In genomic region chr4:58912629-58913335, GRCm38 (mm10) we compare ENCODE assay signal across 8 mouse cellular contexts. TPM values are rescaled to one million over a fixed set of nuclear protein-coding genes. Genes with fewer than 3 reads are reported as not detected.
DNase-seq lines count a peak whose midpoint lies in the region; ATAC-seq and TF ChIP-seq lines count a peak whose summit lies in the region.

Gene Ecpas, minus strand, starts transcription at chr4:58912749.

- dilution Hi-C loops in CH12.LX (cut with MboI; ENCODE audit: extremely low pct_ligation_motif_present, extremely low pct_unique_long_range_greater_than_20kb, low sequenced_read_pairs), result no loop called here

- H3K79me2 ChIP-seq in CH12.LX (replicated peaks; ENCODE audit: control insufficient read depth, extremely low read depth, insufficient read depth, poor library complexity, severe bottlenecking), result peaks cover 38% of the 10 kb centered on the region

- H3K9me3 ChIP-seq in CH12.LX (replicated peaks; ENCODE audit: low read length), result no peaks in the 10 kb centered on the region
- H3K9me3 ChIP-seq in forebrain, embryonic 15.5 days, result no peaks in the 10 kb centered on the region
- no peaks in the 10 kb centered on the region for H3K9me3 ChIP-seq in liver, postnatal 0 days (ENCODE audit: low read length)
- no peaks in the 10 kb centered on the region for H3K9me3 ChIP-seq in neural tube, embryonic 15.5 days (replicated peaks)

- H3K36me3 ChIP-seq in CH12.LX (replicated peaks in 1 of 2; ENCODE audit: control insufficient read depth in 1 of 2, insufficient read depth in 1 of 2, low read length in 1 of 2), result no peaks in the 10 kb centered on the region
- no peaks in the 10 kb centered on the region for H3K36me3 ChIP-seq in forebrain, embryonic 15.5 days
- H3K36me3 ChIP-seq in liver, postnatal 0 days (replicated peaks; ENCODE audit: insufficient read depth, low read length), result no peaks in the 10 kb centered on the region
- H3K36me3 ChIP-seq in neural tube, embryonic 15.5 days, result no peaks in the 10 kb centered on the region

- peak within 1 kb of the TSS; percentile 55; the same call in 1 of the 2 replicates for H3K4me2 ChIP-seq in CH12.LX (ENCODE audit: insufficient read depth, low read depth, poor library complexity, severe bottlenecking)
- peak within 1 kb of the TSS; percentile 75 for H3K4me2 ChIP-seq in forebrain, embryonic 15.5 days (replicated peaks)
- H3K4me2 ChIP-seq in liver, postnatal 0 days (ENCODE audit: low read depth, low read length), result peak within 1 kb of the TSS; percentile 88
- peak within 1 kb of the TSS; percentile 68 for H3K4me2 ChIP-seq in neural tube, embryonic 15.5 days

- H3K9ac ChIP-seq in CH12.LX (ENCODE audit: insufficient read depth, low read depth), result peak within 1 kb of the TSS; percentile 91
- H3K9ac ChIP-seq in forebrain, embryonic 15.5 days (replicated peaks), result peak within 1 kb of the TSS; percentile 81
- peak within 1 kb of the TSS; percentile 89 for H3K9ac ChIP-seq in liver, postnatal 0 days (replicated peaks)
- H3K9ac ChIP-seq in neural tube, embryonic 15.5 days (replicated peaks), result peak within 1 kb of the TSS; percentile 83

- 2% methylated on average over 43 of the region's 43 CpGs for WGBS in forebrain, embryonic 15.5 days
- 3% methylated on average over 43 of the region's 43 CpGs for WGBS in liver, postnatal 0 days (ENCODE audit: insufficient replicate concordance)
- 4% methylated on average over 43 of the region's 43 CpGs for WGBS in neural tube, embryonic 15.5 days

- no peaks in the 10 kb centered on the region for H3K27me3 ChIP-seq in CH12.LX (replicated peaks)
- no peaks in the 10 kb centered on the region for H3K27me3 ChIP-seq in forebrain, embryonic 15.5 days
- H3K27me3 ChIP-seq in liver, postnatal 0 days (ENCODE audit: insufficient read depth, low read length), result no peaks in the 10 kb centered on the region
- no peaks in the 10 kb centered on the region for H3K27me3 ChIP-seq in neural tube, embryonic 15.5 days (replicated peaks)

- H3K27ac ChIP-seq in CH12.LX (ENCODE audit: insufficient read depth, low read depth), result peak within 1 kb of the TSS; percentile 94
- peak within 1 kb of the TSS; percentile 96 for H3K27ac ChIP-seq in forebrain, embryonic 15.5 days (replicated peaks)
- H3K27ac ChIP-seq in liver, postnatal 0 days (ENCODE audit: low read depth), result peak within 1 kb of the TSS; percentile 98
- peak within 1 kb of the TSS; percentile 98 for H3K27ac ChIP-seq in neural tube, embryonic 15.5 days (replicated peaks)

- peak; percentile 79 for TF ChIP-seq POLR2A in CH12.LX (IDR thresholded peaks at IDR 0.05; ENCODE audit: low read depth, low read length)

- peak; percentile 86 for DNase-seq in CH12.LX (ENCODE audit: extremely low read depth)
- DNase-seq in brain, embryonic 18.5 days (ENCODE audit: low read depth, low spot score), result peak; percentile 22
- DNase-seq in heart, postnatal 14 days, result peak; percentile 84 to 86
- peak; percentile 72 for DNase-seq in layer of hippocampus, adult 11-12 months (ENCODE audit: low spot score)
- peak; percentile 87 for DNase-seq in liver, postnatal 0 days
- DNase-seq in testis, postnatal 14 days (ENCODE audit: low spot score), result peak; percentile 87

- ATAC-seq in forebrain, embryonic 15.5 days (replicated peaks), result peak; percentile 69
- peak; percentile 59 for ATAC-seq in liver, postnatal 0 days
- ATAC-seq in neural tube, embryonic 15.5 days (ENCODE audit: low FRiP score), result peak; percentile 60

- no peak for TF ChIP-seq CTCF in CH12.LX (conservative IDR thresholded peaks at IDR 0.05 in 1 of 2, IDR thresholded peaks at IDR 0.05 in 1 of 2; ENCODE audit: low read depth in 2 of 2, low read length in 2 of 2)
- TF ChIP-seq CTCF in liver, postnatal 0 days (IDR thresholded peaks at IDR 0.05; ENCODE audit: low read depth), result no peak

- peak within 1 kb of the TSS; percentile 84 to 98 (median 85) for H3K4me3 ChIP-seq in CH12.LX (replicated peaks in 1 of 3; ENCODE audit: low read depth in 2 of 3, low read length in 2 of 3, poor library complexity in 1 of 3)
- H3K4me3 ChIP-seq in forebrain, embryonic 15.5 days, result peak within 1 kb of the TSS; percentile 59
- H3K4me3 ChIP-seq in liver, postnatal 0 days (ENCODE audit: low read depth, low read length), result peak within 1 kb of the TSS; percentile 83
- peak within 1 kb of the TSS; percentile 63 for H3K4me3 ChIP-seq in neural tube, embryonic 15.5 days (replicated peaks)

- in situ Hi-C loops in CH12.LX (cut with MboI; ENCODE audit: low pct_ligation_motif_present, low pct_unique_long_range_greater_than_20kb, low sequenced_read_pairs), result no loop called here

- TF ChIP-seq RAD21 in CH12.LX (IDR thresholded peaks at IDR 0.05; ENCODE audit: low read depth, low read length), result no peak

- TF ChIP-seq EP300 in CH12.LX (IDR thresholded peaks at IDR 0.05; ENCODE audit: low read length), result no peak
- TF ChIP-seq EP300 in liver, postnatal 0 days (IDR thresholded peaks at IDR 0.05; ENCODE audit: low read depth), result no peak

- intact Hi-C loops in heart, postnatal 14 days (cut with DNase I), result loop anchor here (5.0 kb wide), 1 partner anchor 90 kb away; the partner anchor contains the start of gene Gm20503

- H3K4me1 ChIP-seq in CH12.LX (ENCODE audit: control insufficient read depth in 1 of 2, insufficient read depth in 2 of 2), result peaks cover 7 to 47% of the 10 kb centered on the region in 2 experiments; a peak in 3 of 4 replicates
- H3K4me1 ChIP-seq in forebrain, embryonic 15.5 days, result peaks cover 15% of the 10 kb centered on the region
- H3K4me1 ChIP-seq in liver, postnatal 0 days (ENCODE audit: insufficient read depth), result peaks cover 18% of the 10 kb centered on the region
- H3K4me1 ChIP-seq in neural tube, embryonic 15.5 days, result peaks cover 20% of the 10 kb centered on the region

TF ChIP-seq in CH12.LX, 34 proteins besides CTCF, POLR2A, EP300 and RAD21:
- TF ChIP-seq CHD1 (IDR thresholded peaks at IDR 0.05; ENCODE audit: low read depth, low read length), result peak; percentile 48; the same call in 1 of the 2 replicates
- TF ChIP-seq MAX (IDR thresholded peaks at IDR 0.05; ENCODE audit: low read length), result peak; percentile 79
- no peak for TF ChIP-seq SMC3 (IDR thresholded peaks at IDR 0.05; ENCODE audit: low read depth, low read length)
- no peak for TF ChIP-seq ZC3H11A (IDR thresholded peaks at IDR 0.05; ENCODE audit: low read depth, low read length)
- 0 out of 2 replicates have a peak, but pooled peaks have one; percentile 50 for TF ChIP-seq MAFK (IDR thresholded peaks at IDR 0.05; ENCODE audit: insufficient replicate concordance, low read length)
- no peak for TF ChIP-seq ZNF384 (IDR thresholded peaks at IDR 0.05; ENCODE audit: low read depth, low read length)
- TF ChIP-seq MXI1 (IDR thresholded peaks at IDR 0.05; ENCODE audit: low read depth, low read length), result peak; percentile 79
- TF ChIP-seq ZMIZ1 (IDR thresholded peaks at IDR 0.05; ENCODE audit: low read depth, low read length), result peak; percentile 50
- TF ChIP-seq KAT2A (IDR thresholded peaks at IDR 0.05; ENCODE audit: insufficient replicate concordance, low read length), result no peak
- TF ChIP-seq UBTF (IDR thresholded peaks at IDR 0.05; ENCODE audit: low read depth, low read length), result peak; percentile 24
- TF ChIP-seq TCF12 (IDR thresholded peaks at IDR 0.05; ENCODE audit: low read depth, low read length), result peak; percentile 51; the same call in 1 of the 2 replicates
- TF ChIP-seq ETS1 (conservative IDR thresholded peaks at IDR 0.05; ENCODE audit: low read depth, low read length), result peak; percentile 14; the same call in 1 of the 2 replicates
- TF ChIP-seq POLR2AphosphoS2 (IDR thresholded peaks at IDR 0.05; ENCODE audit: low read depth, low read length), result peak; percentile 46; the same call in 1 of the 2 replicates
- no peak for TF ChIP-seq RCOR1 (conservative IDR thresholded peaks at IDR 0.05; ENCODE audit: low read depth, low read length)
- peak; percentile 58; the same call in 1 of the 2 replicates for TF ChIP-seq CHD2 (IDR thresholded peaks at IDR 0.05; ENCODE audit: low read length)
- peak; percentile 75; the same call in 1 of the 2 replicates for TF ChIP-seq MAZ (IDR thresholded peaks at IDR 0.05; ENCODE audit: low read depth, low read length)
- 0 out of 2 replicates have a peak, but pooled peaks have one; percentile 49 for TF ChIP-seq TBP (conservative IDR thresholded peaks at IDR 0.05; ENCODE audit: low read depth, low read length)
- TF ChIP-seq GABPA (IDR thresholded peaks at IDR 0.05; ENCODE audit: insufficient replicate concordance, low read depth, low read length), result no peak
- TF ChIP-seq SIN3A (IDR thresholded peaks at IDR 0.05; ENCODE audit: low read length), result no peak; the same call in 1 of the 2 replicates
- peak; percentile 69 for TF ChIP-seq ELF1 (IDR thresholded peaks at IDR 0.05; ENCODE audit: low read depth, low read length)
- TF ChIP-seq NELFE (IDR thresholded peaks at IDR 0.05; ENCODE audit: low read depth, low read length), result peak; percentile 70
- peak; percentile 60 for TF ChIP-seq NRF1 (IDR thresholded peaks at IDR 0.05; ENCODE audit: low read depth, low read length)
- TF ChIP-seq MEF2A (IDR thresholded peaks at IDR 0.05; ENCODE audit: borderline replicate concordance, low read depth, low read length), result peak; percentile 20; the same call in 1 of the 2 replicates

RNA-seq across cellular contexts. Expression of gene Ecpas, which starts in this region (rescaled TPM):
- total RNA-seq in CH12.LX (2012; rRNA removed), result 44.2 and 45.2 TPM in 2 replicates
- total RNA-seq in CH12.LX (2014; rRNA removed), result 44.2 and 47.5 TPM in 2 replicates
- polyA plus RNA-seq in CH12.LX (2012; ENCODE audit: insufficient read length, low read depth), result 66.5 and 67.4 TPM in 2 replicates
- 31.0 and 31.6 TPM in 2 replicates for polyA plus RNA-seq in forebrain, embryonic 15.5 days (2015; fragmentation: Nextera tagmentation; extraction: Ambion mirVana)
- total RNA-seq in heart, postnatal 14 days (2021), result 100 to 1,000 TPM; 166 to 176 TPM
- 9.1 and 13.0 TPM in 2 replicates for polyA plus RNA-seq in liver, postnatal 0 days (2015; fragmentation: Nextera tagmentation; extraction: Ambion mirVana)
- 33.0 and 34.5 TPM in 2 replicates for polyA plus RNA-seq in neural tube, embryonic 15.5 days (2015; fragmentation: Nextera tagmentation; extraction: Ambion mirVana)

Comparison
In these comparisons a context has a peak if more than half of its experiments do, and no peak if none do; other contexts are left out.
1. Peak in every context shown above with its lines: DNase-seq, ATAC-seq, H3K4me3 ChIP-seq and H3K27ac ChIP-seq.
2. DNase-seq: peak in every context shown above with its lines; median percentile 87 in liver, postnatal 0 days; 87 in testis, postnatal 14 days; 86 in CH12.LX; 85 in heart, postnatal 14 days; 72 in layer of hippocampus, adult 11-12 months; 22 in brain, embryonic 18.5 days.